Mouse (Mus musculus): ENCODE results near the gene Sstr3.

DNA sequence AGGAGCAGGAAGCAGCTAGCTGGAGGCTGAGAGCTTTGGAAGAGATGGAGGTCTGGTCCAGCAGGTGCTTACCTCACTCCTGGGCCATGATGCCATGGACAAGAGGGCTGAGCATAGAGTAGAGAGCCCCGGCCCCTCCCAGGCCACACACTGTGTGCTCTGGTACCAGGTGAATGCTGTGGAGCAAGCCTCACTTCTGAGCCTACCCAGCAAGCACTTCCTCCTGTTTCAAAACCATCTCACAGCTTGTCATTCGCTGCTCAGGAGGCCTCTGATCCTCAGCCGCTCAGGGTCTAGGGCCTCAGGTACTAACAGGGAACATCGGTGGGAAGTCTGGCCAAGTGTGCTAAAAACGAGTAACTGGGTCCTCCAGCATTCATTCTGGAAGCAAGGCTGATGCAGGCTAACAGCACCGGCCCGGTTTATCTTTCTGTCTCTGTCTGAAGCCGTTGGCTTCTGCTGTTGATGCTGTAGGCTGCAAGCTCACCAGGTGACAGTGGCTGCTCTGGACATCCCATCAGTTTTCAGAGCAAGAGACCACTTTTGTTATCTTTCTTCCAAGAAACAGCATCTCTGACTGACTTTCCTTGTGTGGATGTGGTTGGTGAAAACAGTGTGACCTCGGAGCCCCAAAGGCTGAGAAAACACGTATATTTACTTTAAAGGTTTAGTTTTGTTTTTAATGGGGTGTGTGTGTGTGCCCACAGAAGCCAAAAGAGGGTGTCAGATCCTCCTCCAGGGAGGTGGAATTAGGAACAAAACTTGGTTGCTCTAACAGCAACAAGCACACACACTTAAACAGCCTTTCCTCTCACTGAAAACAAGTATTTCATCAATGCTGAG lies 13.4 kb upstream of the Sstr3 start:
- TF ChIP-seq GATA1 (IDR thresholded peaks at IDR 0.05; ENCODE audit: borderline replicate concordance, low read length) (no peak), FLI1 (IDR thresholded peaks at IDR 0.05; ENCODE audit: low read length) (no peak)

All from megakaryocyte, embryonic 14.5 days (primary cell).